Mouse (Mus musculus) G1E (cell line): ENCODE data around the gene Plcd4.

Experiments used
- CTCF ChIP-seq: IDR thresholded peaks from 2 replicates; pipeline ENCODE4 v1.5.1; 2012; ENCODE audit warnings: low read depth, low read length, inconsistent platforms, mixed read lengths
- GATA1 ChIP-seq: IDR thresholded peaks from 2 replicates; pipeline ENCODE4 v1.6.1; 2012; ENCODE audit warnings: borderline replicate concordance, low read length, inconsistent platforms, mixed read lengths
- GATA2 ChIP-seq: IDR thresholded peaks from 2 replicates; pipeline ENCODE4 v1.6.1; 2012; ENCODE audit warnings: low read depth, low read length, inconsistent platforms, borderline replicate concordance
- TAL1 ChIP-seq: conservative IDR thresholded peaks from 2 replicates; pipeline ENCODE4 v1.6.1; 2012; ENCODE audit warnings: low read depth, low read length, inconsistent platforms, mixed read lengths

- TF ChIP-seq CTCF (no peak), TAL1 (no peak), GATA1 (no peak), GATA2 (no peak)
Measured at GRCm38 (mm10) chr1:74507780-74508179, 34.9 kb upstream of the Plcd4 start.
